Mouse (Mus musculus) embryonic facial prominence, embryonic 11.5 days (tissue): ENCODE results near the gene Frem3. TPM values are rescaled to one million over a fixed set of nuclear protein-coding genes. Genes with fewer than 3 reads are reported as not detected.
A peak's percentile ranks its signal among the peaks of the same experiment; 100 is the strongest.

Experiments used
- ATAC-seq: fragments of 200-750 bp; cut with Nextera tagmentation; replicated peaks from 2 replicates; pipeline ENCODE4 v1.8.0; 2017; ENCODE audit warnings: low read depth; ENCODE audit not compliant: insufficient number of reproducible peaks, low FRiP score, low TSS enrichment
- DNase-seq: peaks from one replicate; pipeline ENCODE4 v3.0.0-alpha.2; 2015; ENCODE audit warnings: low spot score
- H3K27ac ChIP-seq: fragments of 300-500 bp; sonication (generic); replicated peaks from 2 replicates; pipeline ENCODE4 v1.5.1; 2014; ENCODE audit warnings: mild to moderate bottlenecking, low read depth, low read length, control low read depth
- H3K27me3 ChIP-seq: fragments of 300-500 bp; sonication (generic); 2 replicates; pipeline ENCODE4 v1.6.1; 2014; ENCODE audit warnings: mild to moderate bottlenecking, low read length, moderate library complexity, mixed read lengths; ENCODE audit not compliant: control insufficient read depth, insufficient read depth
- H3K36me3 ChIP-seq: fragments of 300-500 bp; sonication (generic); replicated peaks from 2 replicates; pipeline ENCODE4 v1.6.1; 2014; ENCODE audit warnings: low read depth, mild to moderate bottlenecking, low read length, moderate library complexity, mixed read lengths; ENCODE audit not compliant: control insufficient read depth, insufficient read depth
- H3K4me1 ChIP-seq: fragments of 300-500 bp; sonication (generic); 2 replicates; pipeline ENCODE4 v1.6.1; 2014; ENCODE audit warnings: low read length, mixed read lengths; ENCODE audit not compliant: control insufficient read depth, insufficient read depth
- H3K4me2 ChIP-seq: fragments of 300-500 bp; sonication (generic); 2 replicates; pipeline ENCODE4 v1.6.1; 2014; ENCODE audit warnings: low read depth, mild to moderate bottlenecking, control low read depth, low read length, moderate library complexity
- H3K4me3 ChIP-seq: fragments of 300-500 bp; sonication (generic); 2 replicates; pipeline ENCODE4 v1.5.1; 2014; ENCODE audit warnings: low read depth, low read length, control low read depth
- H3K9ac ChIP-seq: fragments of 300-500 bp; sonication (generic); replicated peaks from 2 replicates; pipeline ENCODE4 v1.6.1; 2014; ENCODE audit warnings: mild to moderate bottlenecking, control low read depth, low read length
- H3K9me3 ChIP-seq: fragments of 300-500 bp; sonication (generic); replicated peaks from 2 replicates; pipeline ENCODE4 v1.6.1; 2016; ENCODE audit warnings: mild to moderate bottlenecking, low read length, inconsistent platforms, mixed read lengths; ENCODE audit not compliant: control insufficient read depth
- WGBS: fragments of 180-500 bp; shearing (Covaris S2); extraction: QIAGEN DNeasy Blood & Tissue Kit; methylation state at CpG from one replicate; pipeline ENCODE4 v1.1.7; 2014; 5-methylcytosine and 5-hydroxymethylcytosine counted together
- polyA plus RNA-seq: library from polyadenylated mRNA; unstranded; fragments of >200 nt; fragmentation: Nextera tagmentation; extraction: Ambion mirVana; gene quantifications from 2 replicates; pipeline ENCODE4 v1.2.1, GENCODE M21; 2014

Frem3 gene
- polyA plus RNA-seq, result 0.03 TPM in 1 of 2 replicates, not detected in the other

GRCm38 (mm10) chr8:80610549-80611440 is at the start of gene Frem3:
Gene Frem3, plus strand, starts transcription at chr8:80611080.
- DNase-seq (peak; percentile 2), ATAC-seq (no peak)
- H3K9me3 ChIP-seq, result no peaks in the 10 kb centered on the region
- WGBS, result 2% methylated on average over 32 of the region's 32 CpGs
- no peak within 1 kb of the TSS for H3K27ac ChIP-seq
- H3K4me2 ChIP-seq, result peak within 1 kb of the TSS; percentile 33
- no peaks in the 10 kb centered on the region for H3K36me3 ChIP-seq
- peak within 1 kb of the TSS; percentile 22 for H3K4me3 ChIP-seq
- no peaks in the 10 kb centered on the region; the same call in 1 of the 2 replicates for H3K4me1 ChIP-seq
- H3K27me3 ChIP-seq, result peaks cover 15% of the 10 kb centered on the region
- H3K9ac ChIP-seq, result no peak within 1 kb of the TSS

DNA sequence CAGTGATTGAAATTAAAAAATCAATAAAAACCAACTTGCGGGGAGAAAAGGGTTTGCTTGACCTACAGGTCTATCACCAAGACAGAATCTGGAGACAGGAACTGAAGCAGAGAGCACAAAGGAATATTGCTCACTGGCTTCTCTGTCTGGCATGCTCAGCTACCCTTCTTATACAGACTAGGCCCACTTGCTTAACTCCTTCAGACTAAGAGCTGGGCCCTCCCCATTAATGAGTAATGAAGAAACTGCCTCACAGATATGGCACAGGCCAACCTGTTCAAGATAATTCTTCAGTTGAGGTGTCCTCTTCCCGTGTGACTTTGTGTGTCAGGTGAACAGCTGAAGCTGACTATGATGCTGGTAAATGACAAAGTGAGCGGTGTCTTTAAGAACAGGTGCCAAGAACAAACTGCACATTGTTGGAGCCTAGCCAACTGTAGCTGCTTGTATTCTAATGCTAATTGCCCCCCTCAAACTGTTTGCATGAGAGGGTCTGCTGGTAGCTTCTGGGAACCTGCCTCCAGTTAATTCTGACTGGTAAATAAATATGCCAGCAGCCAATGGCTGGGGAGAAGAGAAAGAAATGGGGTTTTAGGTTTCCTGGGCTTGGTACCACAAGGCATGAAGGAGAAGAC is 46.6 kb upstream of the Frem3 start:
- no peak overlapping the region for H3K4me3 ChIP-seq
- 85% methylated on average over 3 of the region's 3 CpGs for WGBS
- H3K4me1 ChIP-seq, result no peaks in the 10 kb centered on the region
- H3K9me3 ChIP-seq, result no peaks in the 10 kb centered on the region
- ATAC-seq, result no peak
- no peak for DNase-seq
- no peak overlapping the region for H3K4me2 ChIP-seq
- no peaks in the 10 kb centered on the region for H3K36me3 ChIP-seq
- no peak overlapping the region for H3K9ac ChIP-seq
- H3K27me3 ChIP-seq, result no peaks in the 10 kb centered on the region
- no peak overlapping the region for H3K27ac ChIP-seq

- no peak overlapping the region for H3K4me3 ChIP-seq
- no peak overlapping the region for H3K27ac ChIP-seq
- H3K4me1 ChIP-seq, result no peaks in the 10 kb centered on the region
- H3K9me3 ChIP-seq, result no peaks in the 10 kb centered on the region
- H3K36me3 ChIP-seq, result no peaks in the 10 kb centered on the region
- 98% methylated on average over 1 of the region's 1 CpGs for WGBS
- ATAC-seq (no peak), DNase-seq (no peak)
- H3K9ac ChIP-seq, result no peak overlapping the region
- no peak overlapping the region for H3K4me2 ChIP-seq
- no peaks in the 10 kb centered on the region for H3K27me3 ChIP-seq
Observed at GRCm38 (mm10) chr8:80567471-80567870, 43.4 kb upstream of the Frem3 start.

- DNase-seq (no peak), ATAC-seq (no peak)
- Histone ChIP-seq H3K36me3 (no peaks in the 10 kb centered on the region), H3K4me1 (no peaks in the 10 kb centered on the region), H3K9ac (no peak overlapping the region), H3K27ac (no peak overlapping the region), H3K4me2 (no peak overlapping the region), H3K27me3 (no peaks in the 10 kb centered on the region), H3K4me3 (no peak overlapping the region), H3K9me3 (no peaks in the 10 kb centered on the region)
- 61% methylated on average over 6 of the region's 6 CpGs for WGBS
Observed at GRCm38 (mm10) chr8:80568243-80568995, 42.5 kb upstream of the Frem3 start.

- Histone ChIP-seq H3K4me3 (no peak overlapping the region), H3K4me2 (no peak overlapping the region), H3K36me3 (no peaks in the 10 kb centered on the region), H3K9me3 (no peaks in the 10 kb centered on the region), H3K27me3 (no peaks in the 10 kb centered on the region), H3K4me1 (no peaks in the 10 kb centered on the region), H3K9ac (no peak overlapping the region), H3K27ac (no peak overlapping the region)
- ATAC-seq (no peak), DNase-seq (no peak)
- 66% methylated on average over 1 of the region's 1 CpGs for WGBS
Observed at GRCm38 (mm10) chr8:80572417-80573061, 38.3 kb upstream of the Frem3 start.

GRCm38 (mm10) chr8:80577126-80577525 is 33.8 kb upstream of the Frem3 start:
- no peaks in the 10 kb centered on the region for H3K27me3 ChIP-seq
- no peaks in the 10 kb centered on the region for H3K9me3 ChIP-seq
- H3K4me1 ChIP-seq, result no peaks in the 10 kb centered on the region
- no peak for DNase-seq
- no peaks in the 10 kb centered on the region for H3K36me3 ChIP-seq
- H3K4me3 ChIP-seq, result no peak overlapping the region
- no peak overlapping the region for H3K27ac ChIP-seq
- WGBS, result 78% methylated on average over 2 of the region's 2 CpGs
- H3K4me2 ChIP-seq, result no peak overlapping the region
- no peak overlapping the region for H3K9ac ChIP-seq
- ATAC-seq, result no peak

DNA sequence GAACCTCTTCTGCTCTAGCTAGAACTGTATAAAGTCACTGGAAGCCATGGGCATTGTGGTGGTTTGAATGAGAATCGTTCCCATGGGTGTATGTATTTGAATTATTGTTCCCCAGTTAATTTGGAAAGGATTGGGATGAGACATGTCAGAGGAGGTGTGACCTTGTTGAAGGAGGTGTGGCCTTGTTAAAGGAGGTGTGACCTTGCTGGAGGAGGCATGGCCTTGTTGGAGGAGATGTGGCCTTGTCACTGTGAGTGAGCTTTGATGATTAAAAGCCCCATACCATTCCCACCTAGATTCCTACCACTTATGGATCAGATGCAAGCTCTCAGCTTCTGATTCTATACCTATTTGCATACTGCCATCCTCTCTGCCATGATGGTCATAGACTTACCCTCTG is 31.8 kb upstream of the Frem3 start:
- Histone ChIP-seq H3K4me2 (no peak overlapping the region), H3K9ac (no peak overlapping the region), H3K27ac (no peak overlapping the region), H3K9me3 (no peaks in the 10 kb centered on the region), H3K36me3 (no peaks in the 10 kb centered on the region), H3K4me1 (no peaks in the 10 kb centered on the region), H3K27me3 (no peaks in the 10 kb centered on the region), H3K4me3 (no peak overlapping the region)
- DNase-seq (no peak), ATAC-seq (no peak)
- WGBS, result 77% methylated on average over 1 of the region's 1 CpGs
